Mouse (Mus musculus): ENCODE results near the gene Eya4. TPM values are rescaled to one million over a fixed set of nuclear protein-coding genes. Genes with fewer than 3 reads are reported as not detected.

Eya4 gene
- total RNA-seq (2015; ENCODE audit: low replicate concordance): 0.72 TPM in 1 of 2 replicates, not detected in the other
- total RNA-seq (2017; ENCODE audit: low replicate concordance): 0.39 and 0.68 TPM in 2 replicates

- no peak for ATAC-seq (replicated peaks; ENCODE audit: low FRiP score, poor library complexity, severe bottlenecking)
Measured at GRCm38 (mm10) chr10:23350011-23350911, at the start of gene Eya4. Gene Eya4, minus strand, starts transcription at chr10:23350786.

GRCm38 (mm10) chr10:23395399-23395798, 44.8 kb upstream of the Eya4 start:
- ATAC-seq (replicated peaks; ENCODE audit: low FRiP score, poor library complexity, severe bottlenecking): no peak

- no peak for ATAC-seq (replicated peaks; ENCODE audit: low FRiP score, poor library complexity, severe bottlenecking)
Measured at GRCm38 (mm10) chr10:23394556-23395245, 44.1 kb upstream of the Eya4 start.

GRCm38 (mm10) chr10:23394152-23394551, 43.6 kb upstream of the Eya4 start:
- ATAC-seq (replicated peaks; ENCODE audit: low FRiP score, poor library complexity, severe bottlenecking): no peak

GRCm38 (mm10) chr10:23363866-23364265, 13.3 kb upstream of the Eya4 start:
- no peak for ATAC-seq (replicated peaks; ENCODE audit: low FRiP score, poor library complexity, severe bottlenecking)

- no peak for ATAC-seq (replicated peaks; ENCODE audit: low FRiP score, poor library complexity, severe bottlenecking)
Measured at GRCm38 (mm10) chr10:23349392-23350010, 1.1 kb downstream of the Eya4 start.

- ATAC-seq (replicated peaks; ENCODE audit: low FRiP score, poor library complexity, severe bottlenecking): no peak
Measured at GRCm38 (mm10) chr10:23348893-23349391, 1.6 kb downstream of the Eya4 start.

GRCm38 (mm10) chr10:23348101-23348892, 2.3 kb downstream of the Eya4 start:
- ATAC-seq (replicated peaks; ENCODE audit: low FRiP score, poor library complexity, severe bottlenecking): no peak

- no peak for ATAC-seq (replicated peaks; ENCODE audit: low FRiP score, poor library complexity, severe bottlenecking)
Measured at GRCm38 (mm10) chr10:23337250-23337649, 13.3 kb downstream of the Eya4 start.

GRCm38 (mm10) chr10:23332768-23333167, 17.8 kb downstream of the Eya4 start:
- ATAC-seq (replicated peaks; ENCODE audit: low FRiP score, poor library complexity, severe bottlenecking): no peak

- no peak for ATAC-seq (replicated peaks; ENCODE audit: low FRiP score, poor library complexity, severe bottlenecking)
Measured at GRCm38 (mm10) chr10:23327651-23328050, 22.9 kb downstream of the Eya4 start.

GRCm38 (mm10) chr10:23322275-23322674, 28.3 kb downstream of the Eya4 start:
- ATAC-seq (replicated peaks; ENCODE audit: low FRiP score, poor library complexity, severe bottlenecking): no peak

GRCm38 (mm10) chr10:23295616-23296015, 55.0 kb downstream of the Eya4 start:
- no peak for ATAC-seq (replicated peaks; ENCODE audit: low FRiP score, poor library complexity, severe bottlenecking)

GRCm38 (mm10) chr10:23292495-23292894, 58.1 kb downstream of the Eya4 start:
- no peak for ATAC-seq (replicated peaks; ENCODE audit: low FRiP score, poor library complexity, severe bottlenecking)

- ATAC-seq (replicated peaks; ENCODE audit: low FRiP score, poor library complexity, severe bottlenecking): no peak
Measured at GRCm38 (mm10) chr10:23277371-23277770, 73.2 kb downstream of the Eya4 start.

GRCm38 (mm10) chr10:23271050-23271621, 79.5 kb downstream of the Eya4 start:
- no peak for ATAC-seq (replicated peaks; ENCODE audit: low FRiP score, poor library complexity, severe bottlenecking)

- ATAC-seq (replicated peaks; ENCODE audit: low FRiP score, poor library complexity, severe bottlenecking): no peak
Measured at GRCm38 (mm10) chr10:23270502-23270901, 80.1 kb downstream of the Eya4 start.

- no peak for ATAC-seq (replicated peaks; ENCODE audit: low FRiP score, poor library complexity, severe bottlenecking)
Measured at GRCm38 (mm10) chr10:23252180-23252579, 98.4 kb downstream of the Eya4 start.

- ATAC-seq (replicated peaks; ENCODE audit: low FRiP score, poor library complexity, severe bottlenecking): no peak
Measured at GRCm38 (mm10) chr10:23246485-23246884, 104.1 kb downstream of the Eya4 start.
